Mouse (Mus musculus): ENCODE data around the gene Rnf145.

The Rnf145 gene

GRCm38 (mm10) chr11:44518281-44519095 lies at the start of gene Rnf145:
Gene Rnf145 (plus strand): TSS chr11:44518964.
- WGBS = under 1% methylated on average over 67 of the region's 70 CpGs

GRCm38 (mm10) chr11:44469646-44470431 lies 48.9 kb upstream of the Rnf145 start:
- WGBS = under 1% methylated on average over 59 of the region's 59 CpGs

GRCm38 (mm10) chr11:44470432-44471336 lies 48.1 kb upstream of the Rnf145 start, which contains the start of gene Ublcp1:
Gene Ublcp1 (minus strand): TSS chr11:44470498.
- under 1% methylated on average over 54 of the region's 54 CpGs for WGBS

- WGBS = 19% methylated on average over 4 of the region's 4 CpGs
These were observed 47.3 kb upstream of the Rnf145 start for GRCm38 (mm10) chr11:44471337-44471995.

GRCm38 (mm10) chr11:44475467-44475866 lies 43.3 kb upstream of the Rnf145 start:
- 77% methylated on average over 3 of the region's 3 CpGs for WGBS

- WGBS = 78% methylated on average over 2 of the region's 2 CpGs
These were observed 42.3 kb upstream of the Rnf145 start for GRCm38 (mm10) chr11:44476445-44476844.

- WGBS = 89% methylated on average over 4 of the region's 4 CpGs
These were observed 40.4 kb upstream of the Rnf145 start for GRCm38 (mm10) chr11:44478382-44478781.

GRCm38 (mm10) chr11:44480246-44480645 lies 38.5 kb upstream of the Rnf145 start:
- WGBS = 90% methylated on average over 6 of the region's 6 CpGs

GRCm38 (mm10) chr11:44485089-44485736 lies 33.6 kb upstream of the Rnf145 start:
- WGBS = 95% methylated on average over 7 of the region's 7 CpGs

GRCm38 (mm10) chr11:44489117-44489516 lies 29.6 kb upstream of the Rnf145 start:
- WGBS = 100% methylated on average over 1 of the region's 1 CpGs

- WGBS = 92% methylated on average over 5 of the region's 5 CpGs
These were observed 24.0 kb upstream of the Rnf145 start for GRCm38 (mm10) chr11:44494643-44495323.

GRCm38 (mm10) chr11:44496217-44496616 lies 22.5 kb upstream of the Rnf145 start:
- 37% methylated on average over 3 of the region's 3 CpGs for WGBS

- 79% methylated on average over 13 of the region's 13 CpGs for WGBS
These were observed 20.1 kb upstream of the Rnf145 start for GRCm38 (mm10) chr11:44498412-44499272.

- WGBS = 64% methylated on average over 7 of the region's 7 CpGs
These were observed 17.8 kb upstream of the Rnf145 start for GRCm38 (mm10) chr11:44500966-44501365.

- 77% methylated on average over 2 of the region's 2 CpGs for WGBS
These were observed 17.3 kb upstream of the Rnf145 start for GRCm38 (mm10) chr11:44501477-44501876.

GRCm38 (mm10) chr11:44502931-44503330 lies 15.8 kb upstream of the Rnf145 start:
- WGBS = 42% methylated on average over 5 of the region's 5 CpGs

GRCm38 (mm10) chr11:44504146-44504545 lies 14.6 kb upstream of the Rnf145 start:
- 89% methylated on average over 7 of the region's 7 CpGs for WGBS

GRCm38 (mm10) chr11:44504761-44505160 lies 14.0 kb upstream of the Rnf145 start:
- 88% methylated on average over 3 of the region's 3 CpGs for WGBS

GRCm38 (mm10) chr11:44508876-44509275 lies 9.9 kb upstream of the Rnf145 start:
- WGBS = 70% methylated on average over 4 of the region's 4 CpGs

Data from cerebral cortex, adult 2 months (tissue).